Mouse (Mus musculus): ENCODE results near the gene Hmgb3.
"Not testable (repeated sequence)": the region's sequence is repeated elsewhere in the genome, so short reads cannot be mapped to it uniquely, and the experiment has no call there.

The Hmgb3 gene

GRCm38 (mm10) chrX:71555415-71556114 lies at the start of gene Hmgb3:
Gene Hmgb3 (plus strand): TSS chrX:71555918.
- peak; percentile 82 for DNase-seq

DNA sequence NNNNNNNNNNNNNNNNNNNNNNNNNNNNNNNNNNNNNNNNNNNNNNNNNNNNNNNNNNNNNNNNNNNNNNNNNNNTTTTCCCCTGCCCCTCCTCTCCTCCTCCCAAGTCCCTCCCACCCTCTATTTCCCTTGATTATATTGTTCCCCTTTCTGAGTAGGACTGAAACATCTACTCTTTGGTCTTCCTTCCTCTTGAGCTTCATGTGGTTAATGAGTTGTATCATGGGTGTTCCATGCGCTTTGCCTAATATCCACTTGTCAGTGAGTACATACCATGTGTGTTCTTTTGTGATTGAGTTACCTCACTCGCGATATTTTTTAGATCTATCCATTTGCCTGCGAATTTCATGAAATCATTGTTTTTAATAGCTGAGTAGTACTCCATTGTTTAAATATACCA lies 49.1 kb upstream of the Hmgb3 start:
- DNase-seq, result not testable (repeated sequence)

DNA sequence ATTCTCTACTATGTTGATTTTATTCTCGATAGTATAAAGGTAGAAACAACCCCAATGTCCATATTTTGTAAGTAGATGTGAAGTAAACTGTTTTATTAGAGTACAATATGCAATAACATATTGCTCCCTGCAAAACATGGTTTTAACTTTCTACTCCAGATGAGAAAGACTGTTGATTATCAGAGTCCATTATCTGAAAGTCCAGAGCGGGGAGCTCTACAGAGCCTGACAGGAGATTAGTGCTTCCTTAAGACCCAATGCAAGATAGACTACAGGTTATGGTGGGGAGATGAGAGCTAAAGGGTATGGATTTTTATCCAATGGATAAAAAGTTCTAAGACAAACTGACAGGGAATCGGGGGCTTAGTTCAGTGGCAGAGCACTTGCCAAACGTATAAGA lies 36.5 kb upstream of the Hmgb3 start:
- no peak for DNase-seq

GRCm38 (mm10) chrX:71522889-71523288 lies 32.8 kb upstream of the Hmgb3 start:
- no peak for DNase-seq

- no peak for DNase-seq
These were observed 31.4 kb upstream of the Hmgb3 start for GRCm38 (mm10) chrX:71524310-71524709.

- DNase-seq, result no peak
These were observed 30.0 kb upstream of the Hmgb3 start for GRCm38 (mm10) chrX:71525593-71526299.

GRCm38 (mm10) chrX:71527461-71527860 lies 28.3 kb upstream of the Hmgb3 start:
- DNase-seq, result no peak

DNA sequence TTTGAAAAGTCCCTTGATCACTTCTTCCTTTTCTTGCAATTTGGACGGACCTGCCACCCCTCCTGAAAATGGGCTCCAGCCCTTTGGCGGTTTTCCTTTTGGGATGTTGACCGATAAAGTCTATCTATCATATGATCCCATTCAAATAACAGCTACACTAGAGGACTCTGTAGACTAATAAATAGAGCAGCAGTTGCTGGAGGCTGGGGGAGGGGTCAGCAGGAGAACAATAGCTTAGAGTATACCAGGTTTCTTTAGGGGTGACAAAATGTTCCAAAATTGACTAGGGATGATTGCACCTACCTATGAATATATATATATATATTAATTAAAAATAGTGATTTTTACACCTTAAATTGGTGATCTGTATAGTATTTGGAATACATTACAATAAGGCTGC lies 27.6 kb upstream of the Hmgb3 start:
- DNase-seq, result no peak

- peak; percentile 2 for DNase-seq
These were observed 27.1 kb upstream of the Hmgb3 start for GRCm38 (mm10) chrX:71528646-71529045.

DNA sequence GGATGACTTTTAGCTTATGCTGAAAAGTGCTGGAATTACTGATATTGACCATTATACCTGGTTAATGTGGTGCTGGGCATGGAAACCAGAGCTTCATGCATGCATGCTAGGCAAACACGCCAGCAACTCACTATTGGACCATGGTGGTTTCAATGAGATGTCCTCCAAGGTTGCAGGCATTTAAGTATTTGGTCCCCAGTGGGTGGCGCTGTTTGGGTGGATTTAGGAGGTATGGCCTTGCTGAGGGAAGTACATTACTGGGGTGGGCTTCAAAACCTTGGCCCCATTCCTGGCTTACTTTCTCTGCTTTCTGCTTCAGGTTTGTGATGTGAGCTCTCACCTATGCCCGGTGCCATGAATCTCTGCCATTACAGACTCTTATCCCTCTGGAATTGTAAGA lies 23.1 kb upstream of the Hmgb3 start:
- no peak for DNase-seq

GRCm38 (mm10) chrX:71534102-71534501 lies 21.6 kb upstream of the Hmgb3 start:
- DNase-seq, result no peak

DNA sequence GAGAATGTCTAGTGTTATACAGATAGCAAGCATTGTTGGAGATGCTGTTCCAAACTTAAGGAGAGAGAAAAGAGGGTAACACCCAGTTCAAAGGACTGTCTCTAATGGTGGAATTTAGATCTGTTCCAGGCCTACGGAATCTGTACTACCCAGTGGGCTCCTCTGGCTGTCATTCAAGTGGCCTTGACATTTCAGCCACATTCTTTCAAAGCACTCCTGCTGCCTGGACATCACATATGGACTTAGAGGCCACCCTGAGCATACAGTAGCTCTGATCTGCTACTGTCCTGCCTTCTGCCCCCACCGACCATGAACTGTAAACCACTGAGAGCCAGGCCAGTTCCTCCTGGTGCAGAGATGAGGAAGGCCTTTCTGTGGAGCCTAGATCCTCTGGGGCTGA lies 17.9 kb upstream of the Hmgb3 start:
- DNase-seq, result no peak

DNA sequence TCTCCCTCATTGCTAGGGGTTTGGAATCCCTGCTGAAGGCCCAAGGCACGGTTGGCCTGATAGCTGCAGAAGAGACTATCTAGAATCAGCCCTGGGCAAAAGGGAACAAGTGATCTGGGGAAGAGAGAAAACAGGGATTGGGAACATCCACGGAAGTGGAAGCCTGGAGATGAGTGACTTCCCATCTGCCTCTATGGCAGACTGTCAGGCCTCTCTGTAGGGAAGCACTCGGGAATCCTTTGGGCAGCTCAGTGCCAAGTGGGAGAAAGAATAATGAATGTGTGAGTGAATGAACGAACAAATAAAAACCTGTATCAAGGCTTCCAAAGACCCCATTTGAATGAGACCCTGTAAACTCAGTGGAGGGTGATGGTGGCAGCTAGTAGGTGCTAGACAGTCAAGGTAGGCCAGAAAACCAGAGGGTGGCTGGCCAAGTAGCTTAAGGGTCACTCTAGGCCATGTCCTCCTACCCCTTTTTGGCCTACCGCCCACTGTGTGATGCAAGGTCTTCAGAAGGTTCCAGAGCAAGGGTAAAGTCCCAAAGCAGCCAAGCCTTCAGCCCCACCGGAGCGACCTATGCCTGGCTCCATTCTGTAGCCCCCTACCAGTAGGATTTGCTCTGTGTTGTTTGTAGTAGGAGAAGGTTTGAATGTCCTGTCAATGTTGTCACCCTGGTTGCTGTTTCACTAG lies 14.8 kb upstream of the Hmgb3 start:
- DNase-seq, result no peak

- no peak for DNase-seq
These were observed 11.0 kb upstream of the Hmgb3 start for GRCm38 (mm10) chrX:71544731-71545130.

GRCm38 (mm10) chrX:71545163-71545562 lies 10.6 kb upstream of the Hmgb3 start:
- DNase-seq, result no peak

DNA sequence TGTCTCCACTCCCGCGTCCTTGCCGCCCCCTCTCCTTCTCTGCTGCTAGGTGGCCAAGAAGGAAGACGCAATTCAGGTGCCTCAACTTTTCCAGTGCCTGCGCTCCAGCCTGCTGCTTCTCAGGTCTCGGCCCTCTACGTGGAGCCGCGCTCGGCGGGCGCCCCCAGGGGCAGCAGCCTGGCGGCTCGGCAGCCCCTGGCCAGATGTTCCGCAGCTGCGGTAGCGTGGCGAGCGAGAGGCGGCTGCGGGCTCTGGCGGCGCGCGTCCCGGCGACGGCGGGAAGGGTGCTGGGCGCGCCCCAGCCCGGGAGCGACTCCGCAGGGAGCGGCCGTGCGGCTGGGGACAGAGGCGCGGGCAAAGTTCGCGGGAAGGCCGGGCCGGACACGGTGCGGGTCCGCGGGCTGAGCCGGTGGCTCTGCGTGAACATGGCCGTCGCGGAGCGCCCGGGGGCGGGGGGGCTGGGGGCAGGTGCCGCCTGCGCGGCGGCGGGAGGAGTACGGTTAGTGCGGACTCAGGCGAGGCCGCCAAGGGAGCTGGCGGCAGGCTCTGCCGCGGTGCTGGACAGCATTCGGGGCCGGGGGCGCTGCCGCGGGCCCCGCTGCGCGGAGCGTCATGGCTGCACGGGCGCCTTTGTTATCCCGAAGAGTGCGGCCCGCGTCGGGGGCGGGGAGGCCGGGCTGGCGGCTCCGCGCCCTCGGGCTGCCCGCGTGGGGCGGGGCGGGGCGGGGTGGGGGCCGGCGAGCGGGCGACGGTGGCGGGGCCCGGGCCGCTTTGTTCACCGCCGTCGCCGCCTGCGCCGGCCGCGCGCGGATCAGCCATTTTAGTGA lies 610 bp downstream of the Hmgb3 start:
- peak; percentile 0 for DNase-seq

DNA sequence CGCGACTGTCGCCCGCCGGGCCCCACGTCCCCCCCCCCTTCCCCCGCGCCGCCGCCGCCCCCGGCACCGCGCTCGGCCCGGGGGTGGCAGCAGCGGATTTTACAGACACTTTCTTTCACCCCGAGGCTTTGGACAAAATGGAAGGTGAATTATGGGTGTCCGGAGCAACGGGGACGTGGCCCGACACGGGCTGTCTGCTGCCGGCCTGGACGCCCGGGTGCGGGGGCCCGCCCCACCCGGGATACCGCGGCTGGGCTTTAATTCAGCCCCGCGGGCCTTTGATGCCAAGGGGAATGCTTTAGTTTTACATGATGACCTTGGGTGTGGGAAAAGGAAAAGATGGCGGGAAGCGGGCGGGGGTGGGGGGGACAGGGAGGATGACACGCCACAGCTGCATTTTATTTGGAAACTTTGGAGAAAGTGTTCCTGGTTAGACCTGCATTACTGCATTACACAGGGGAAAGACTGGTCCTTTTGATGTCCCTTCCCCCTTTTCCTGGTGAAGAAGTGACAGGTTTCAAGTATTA lies 1.3 kb downstream of the Hmgb3 start:
- DNase-seq, result no peak

DNA sequence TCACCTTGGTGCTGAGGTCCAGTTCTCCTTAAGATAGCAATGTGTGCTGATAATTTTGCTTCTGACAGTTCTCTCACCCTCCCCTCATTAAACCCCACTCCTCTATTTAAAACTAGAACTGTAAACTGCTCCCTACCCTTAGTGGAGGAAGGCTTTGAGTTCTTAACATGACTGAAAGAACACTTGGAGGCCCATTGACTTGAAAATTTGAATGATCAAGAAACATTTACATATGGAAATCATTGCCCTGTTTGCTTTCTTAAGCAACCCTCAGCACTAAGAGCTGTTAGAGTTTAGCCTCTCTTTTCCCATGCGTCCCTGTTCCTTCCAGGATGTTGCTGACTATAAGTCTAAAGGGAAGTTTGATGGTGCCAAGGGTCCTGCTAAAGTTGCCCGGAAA lies 3.6 kb downstream of the Hmgb3 start:
- DNase-seq, result no peak

DNA sequence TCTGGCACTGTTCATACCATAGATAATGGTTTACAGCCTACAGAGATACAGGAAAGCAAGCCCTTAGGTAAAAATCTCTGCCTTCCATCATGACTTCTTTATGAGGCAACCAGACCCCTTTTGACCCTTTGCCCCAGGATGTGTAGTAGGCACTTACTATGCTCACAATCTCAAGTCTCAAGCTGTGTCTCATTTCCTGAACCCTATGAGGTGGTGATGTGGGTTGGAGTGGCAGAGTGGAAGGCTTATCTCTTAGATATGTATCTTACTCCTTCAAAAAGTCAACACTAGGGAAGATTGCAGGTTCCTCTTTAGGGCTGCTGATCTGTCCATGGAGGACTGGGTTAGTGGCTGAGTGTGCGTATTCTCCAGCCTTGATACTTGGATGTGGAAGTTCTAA lies 5.1 kb downstream of the Hmgb3 start:
- DNase-seq, result no peak

- no peak for DNase-seq
These were observed 17.6 kb downstream of the Hmgb3 start for GRCm38 (mm10) chrX:71573132-71573900.

- no peak for DNase-seq
These were observed 19.8 kb downstream of the Hmgb3 start for GRCm38 (mm10) chrX:71575550-71575949.

- DNase-seq, result no peak
These were observed 33.5 kb downstream of the Hmgb3 start for GRCm38 (mm10) chrX:71589181-71589580.
